Mouse (Mus musculus): ENCODE results near the gene Klf12. TPM values are rescaled to one million over a fixed set of nuclear protein-coding genes. Genes with fewer than 3 reads are reported as not detected.

Klf12 gene
- polyA plus RNA-seq (2012; rRNA removed) = 4.8 and 7.2 TPM in 2 replicates

DNA sequence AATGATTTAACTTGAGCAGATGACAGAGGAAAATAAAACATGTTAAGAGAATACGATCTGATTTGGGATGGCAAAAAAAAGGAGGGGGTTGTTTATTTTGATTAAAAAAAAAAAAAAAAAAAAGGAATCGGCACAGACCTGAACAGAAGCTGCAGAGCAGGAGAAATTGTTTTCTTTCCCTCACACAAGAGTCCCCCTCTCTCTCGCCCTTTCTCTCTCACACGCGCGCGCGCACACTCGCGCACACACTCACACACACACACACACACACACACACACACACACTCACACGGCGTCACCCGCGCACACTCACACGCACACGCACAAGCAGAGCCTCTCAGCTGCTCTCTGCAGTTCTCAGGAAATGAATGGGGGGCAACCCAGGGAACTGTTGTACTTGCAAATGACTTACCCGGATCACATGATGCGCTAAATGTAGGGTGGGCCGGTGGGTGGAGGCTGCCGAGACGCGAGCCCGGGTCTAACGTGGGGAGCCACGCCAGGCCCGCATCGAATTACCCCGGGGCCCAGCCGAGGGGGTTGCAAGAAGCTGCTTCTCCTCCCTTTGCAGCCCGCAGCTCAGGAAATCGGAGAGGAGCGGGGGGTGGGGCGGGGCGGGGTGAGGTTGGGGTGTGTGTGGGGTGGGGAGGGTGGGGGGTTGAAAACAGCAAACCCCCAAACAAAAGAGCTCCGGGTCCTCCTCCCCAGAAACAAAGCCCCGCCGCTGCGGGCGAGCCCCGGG is at the start of gene Klf12:
TSS of gene Klf12 (minus strand) at position 561 of the 742 bp plus-strand sequence.

